Mouse (Mus musculus) lung, embryonic 14.5 days (tissue): ENCODE measurements around the gene Tedc2. TPM values are rescaled to one million over a fixed set of nuclear protein-coding genes. Genes with fewer than 3 reads are reported as not detected.

Experiments used
- ATAC-seq: fragments of 200-750 bp; cut with Nextera tagmentation; 2 replicates; pipeline ENCODE4 v1.8.0; 2017; ENCODE audit warnings: mild to moderate bottlenecking, moderate TSS enrichment, moderate library complexity; ENCODE audit not compliant: insufficient read depth
- DNase-seq: peaks from one replicate; pipeline ENCODE4 v3.0.0-alpha.2; 2015
- H3K27ac ChIP-seq: fragments of 300-500 bp; sonication (generic); 2 replicates; pipeline ENCODE4 v1.5.1; 2014; ENCODE audit warnings: low read depth, mild to moderate bottlenecking, moderate library complexity
- H3K27me3 ChIP-seq: fragments of 300-500 bp; sonication (generic); 2 replicates; pipeline ENCODE4 v1.6.1; 2014; ENCODE audit warnings: low read length, control low read depth; ENCODE audit not compliant: insufficient read depth
- H3K36me3 ChIP-seq: fragments of 300-500 bp; sonication (generic); 2 replicates; pipeline ENCODE4 v1.6.1; 2014; ENCODE audit warnings: control low read depth; ENCODE audit not compliant: insufficient read depth
- H3K4me1 ChIP-seq: fragments of 300-500 bp; sonication (generic); 2 replicates; pipeline ENCODE4 v1.6.1; 2014; ENCODE audit warnings: antibody characterized with exemption, control low read depth; ENCODE audit not compliant: insufficient read depth
- H3K4me2 ChIP-seq: fragments of 300-500 bp; sonication (generic); 2 replicates; pipeline ENCODE4 v1.6.1; 2014; ENCODE audit warnings: mild to moderate bottlenecking
- H3K4me3 ChIP-seq: fragments of 300-500 bp; sonication (generic); 2 replicates; pipeline ENCODE4 v1.5.1; 2014; ENCODE audit warnings: low read depth, low read length
- H3K9ac ChIP-seq: fragments of 300-500 bp; sonication (generic); 2 replicates; pipeline ENCODE4 v1.6.1; 2014
- H3K9me3 ChIP-seq: fragments of 300-500 bp; sonication (generic); 2 replicates; pipeline ENCODE4 v1.6.1; 2016; ENCODE audit warnings: low read depth, low read length, control low read depth
- CTCF ChIP-seq: IDR thresholded peaks from 2 replicates; pipeline ENCODE4 v1.5.1; 2016; ENCODE audit warnings: antibody characterized with exemption, low read depth
- WGBS: fragments of 180-500 bp; shearing (Covaris S2); extraction: QIAGEN DNeasy Blood & Tissue Kit; methylation state at CpG from one replicate; pipeline ENCODE4 v1.1.7; 2014; 5-methylcytosine and 5-hydroxymethylcytosine counted together
- polyA plus RNA-seq: library from polyadenylated mRNA; unstranded; fragments of >200 nt; fragmentation: Nextera tagmentation; extraction: Ambion mirVana; gene quantifications from 2 replicates; pipeline ENCODE4 v1.2.1, GENCODE M21; 2014

The Tedc2 gene
- polyA plus RNA-seq, 1 experiment from 2014 or later = 15.2 TPM

- H3K9me3 ChIP-seq = no peaks in the 10 kb centered on the region
- no peak for DNase-seq
- H3K27me3 ChIP-seq = peaks cover 12% of the 10 kb centered on the region
- no peak for TF ChIP-seq CTCF
- H3K4me2 ChIP-seq = no peak overlapping the region
- H3K4me1 ChIP-seq = peaks cover 27% of the 10 kb centered on the region
- H3K36me3 ChIP-seq = no peaks in the 10 kb centered on the region
- no peak overlapping the region for H3K9ac ChIP-seq
- H3K27ac ChIP-seq = peak overlapping the region; percentile 40; the same call in 1 of the 2 replicates
- no peak for ATAC-seq
- 47% methylated on average over 4 of the region's 4 CpGs for WGBS
- H3K4me3 ChIP-seq = no peak overlapping the region; the same call in 1 of the 2 replicates
These were observed 17.6 kb downstream of the Tedc2 start for GRCm38 (mm10) chr17:24203068-24203467.

GRCm38 (mm10) chr17:24201092-24201491 is 19.6 kb downstream of the Tedc2 start:
- no peak overlapping the region for H3K9ac ChIP-seq
- H3K4me1 ChIP-seq = peaks cover 11% of the 10 kb centered on the region
- H3K4me3 ChIP-seq = no peak overlapping the region
- no peaks in the 10 kb centered on the region for H3K27me3 ChIP-seq
- H3K36me3 ChIP-seq = no peaks in the 10 kb centered on the region
- DNase-seq (no peak), ATAC-seq (no peak)
- TF ChIP-seq CTCF = no peak
- 72% methylated on average over 4 of the region's 4 CpGs for WGBS
- H3K9me3 ChIP-seq = no peaks in the 10 kb centered on the region
- no peak overlapping the region for H3K4me2 ChIP-seq
- H3K27ac ChIP-seq = no peak overlapping the region

GRCm38 (mm10) chr17:24199741-24200140 is 20.9 kb downstream of the Tedc2 start:
- Histone ChIP-seq H3K36me3 (no peaks in the 10 kb centered on the region), H3K9me3 (no peaks in the 10 kb centered on the region), H3K4me3 (no peak overlapping the region), H3K4me1 (peaks cover 7% of the 10 kb centered on the region), H3K27ac (no peak overlapping the region), H3K4me2 (no peak overlapping the region), H3K27me3 (no peaks in the 10 kb centered on the region), H3K9ac (no peak overlapping the region)
- ATAC-seq (no peak), DNase-seq (no peak)
- no peak for TF ChIP-seq CTCF
- WGBS = 56% methylated on average over 4 of the region's 4 CpGs

- ATAC-seq (no peak), DNase-seq (no peak)
- H3K27ac ChIP-seq = no peak overlapping the region
- H3K9me3 ChIP-seq = no peaks in the 10 kb centered on the region
- H3K27me3 ChIP-seq = no peaks in the 10 kb centered on the region
- no peak overlapping the region for H3K4me3 ChIP-seq
- H3K9ac ChIP-seq = no peak overlapping the region
- H3K4me1 ChIP-seq = peaks cover 2% of the 10 kb centered on the region
- H3K36me3 ChIP-seq = no peaks in the 10 kb centered on the region
- H3K4me2 ChIP-seq = no peak overlapping the region
- 91% methylated on average over 4 of the region's 4 CpGs for WGBS
- TF ChIP-seq CTCF = no peak
These were observed 21.4 kb downstream of the Tedc2 start for GRCm38 (mm10) chr17:24199252-24199651.

GRCm38 (mm10) chr17:24197032-24197824 is 23.4 kb downstream of the Tedc2 start:
- no peak for ATAC-seq
- H3K36me3 ChIP-seq = no peaks in the 10 kb centered on the region
- TF ChIP-seq CTCF = no peak
- no peak overlapping the region for H3K9ac ChIP-seq
- H3K27me3 ChIP-seq = no peaks in the 10 kb centered on the region
- no peak for DNase-seq
- H3K9me3 ChIP-seq = no peaks in the 10 kb centered on the region
- H3K4me2 ChIP-seq = no peak overlapping the region
- no peak overlapping the region for H3K4me3 ChIP-seq
- WGBS = 49% methylated on average over 15 of the region's 15 CpGs
- no peak overlapping the region for H3K27ac ChIP-seq
- H3K4me1 ChIP-seq = no peaks in the 10 kb centered on the region

- no peaks in the 10 kb centered on the region for H3K4me1 ChIP-seq
- no peak overlapping the region for H3K4me2 ChIP-seq
These were observed 25.3 kb downstream of the Tedc2 start for GRCm38 (mm10) chr17:24195349-24195748.

GRCm38 (mm10) chr17:24193769-24194168 is 26.9 kb downstream of the Tedc2 start:
- 0 out of 2 replicates have a peak, but pooled peaks cover 4% of the 10 kb centered on the region for H3K36me3 ChIP-seq
- H3K9ac ChIP-seq = no peak overlapping the region
- no peaks in the 10 kb centered on the region for H3K27me3 ChIP-seq
- no peak overlapping the region for H3K27ac ChIP-seq
- no peaks in the 10 kb centered on the region for H3K9me3 ChIP-seq
- ATAC-seq (no peak), DNase-seq (no peak)
- TF ChIP-seq CTCF = no peak
- no peak overlapping the region for H3K4me3 ChIP-seq
- WGBS = 83% methylated on average over 5 of the region's 5 CpGs
- H3K4me2 ChIP-seq = no peak overlapping the region
- H3K4me1 ChIP-seq = no peaks in the 10 kb centered on the region

More at GRCm38 (mm10) chr17:24195349-24195748, 25.3 kb downstream of the Tedc2 start:
- Histone ChIP-seq H3K36me3 (no peaks in the 10 kb centered on the region), H3K9ac (no peak overlapping the region), H3K9me3 (no peaks in the 10 kb centered on the region), H3K27me3 (no peaks in the 10 kb centered on the region), H3K4me3 (no peak overlapping the region), H3K27ac (no peak overlapping the region)
- ATAC-seq (no peak), DNase-seq (no peak)
- WGBS = 55% methylated on average over 2 of the region's 2 CpGs
- TF ChIP-seq CTCF = no peak
